Mouse (Mus musculus): ENCODE results near the gene Dmrtc1c1. TPM values are rescaled to one million over a fixed set of nuclear protein-coding genes. Genes with fewer than 3 reads are reported as not detected.
"Not testable (repeated sequence)": the region's sequence is repeated elsewhere in the genome, so short reads cannot be mapped to it uniquely, and the experiment has no call there.

The Dmrtc1c1 gene
- not detected in 2 replicates for polyA plus RNA-seq (2015; fragmentation: Nextera tagmentation; extraction: Ambion mirVana)

GRCm38 (mm10) chrX:102802663-102803062 lies at the start of gene Dmrtc1c1:
Dmrtc1c1 (plus strand) TSS chrX:102802963.
- H3K36me3 ChIP-seq (replicated peaks); H3K4me2 ChIP-seq; H3K9ac ChIP-seq; H3K27ac ChIP-seq (replicated peaks); H3K9me3 ChIP-seq (replicated peaks); ATAC-seq (ENCODE audit: insufficient read depth); H3K4me1 ChIP-seq (replicated peaks); H3K4me3 ChIP-seq (replicated peaks); H3K27me3 ChIP-seq: not testable (repeated sequence)
- WGBS (ENCODE audit: insufficient replicate concordance): no CpG with 5 or more reads among the region's 14 CpGs

GRCm38 (mm10) chrX:102765878-102766277 lies 36.9 kb upstream of the Dmrtc1c1 start:
- Histone ChIP-seq H3K4me3 (replicated peaks) (no peak overlapping the region), H3K36me3 (replicated peaks) (no peaks in the 10 kb centered on the region), H3K27ac (replicated peaks) (no peak overlapping the region), H3K9me3 (replicated peaks) (no peaks in the 10 kb centered on the region), H3K4me2 (no peak overlapping the region), H3K9ac (no peak overlapping the region), H3K4me1 (replicated peaks) (no peaks in the 10 kb centered on the region), H3K27me3 (no peaks in the 10 kb centered on the region)
- ATAC-seq (ENCODE audit: insufficient read depth): no peak
- 35% methylated on average over 4 of the region's 4 CpGs for WGBS (ENCODE audit: insufficient replicate concordance)

DNA sequence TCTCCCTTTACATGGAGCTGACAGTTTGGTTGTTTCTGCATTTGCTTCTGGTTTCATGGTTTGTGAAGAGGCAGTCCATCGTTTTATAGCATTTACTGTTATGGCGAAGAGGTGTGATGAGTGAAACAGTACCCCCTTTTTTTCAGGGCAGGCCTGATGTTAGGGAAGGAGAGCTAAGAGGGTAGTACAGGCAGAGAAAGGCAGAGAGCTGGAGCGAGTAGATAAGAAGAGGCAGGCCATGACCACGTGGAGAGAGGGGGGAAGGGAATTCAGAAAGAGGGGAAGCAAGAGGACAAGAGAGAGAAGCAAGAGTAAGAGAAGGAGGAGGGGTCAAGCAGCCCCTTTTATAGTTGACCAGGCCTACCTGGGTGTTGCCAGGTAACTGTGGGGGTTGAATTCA lies 9.5 kb downstream of the Dmrtc1c1 start:
- no peaks in the 10 kb centered on the region for H3K9me3 ChIP-seq (replicated peaks)
- no peaks in the 10 kb centered on the region for H3K36me3 ChIP-seq (replicated peaks)
- no peak overlapping the region for H3K27ac ChIP-seq (replicated peaks)
- no peaks in the 10 kb centered on the region for H3K27me3 ChIP-seq
- H3K4me2 ChIP-seq: no peak overlapping the region
- WGBS (ENCODE audit: insufficient replicate concordance): 33% methylated on average over 4 of the region's 4 CpGs
- ATAC-seq (ENCODE audit: insufficient read depth): no peak
- no peak overlapping the region for H3K4me3 ChIP-seq (replicated peaks)
- H3K9ac ChIP-seq: no peak overlapping the region
- no peaks in the 10 kb centered on the region for H3K4me1 ChIP-seq (replicated peaks)

DNA sequence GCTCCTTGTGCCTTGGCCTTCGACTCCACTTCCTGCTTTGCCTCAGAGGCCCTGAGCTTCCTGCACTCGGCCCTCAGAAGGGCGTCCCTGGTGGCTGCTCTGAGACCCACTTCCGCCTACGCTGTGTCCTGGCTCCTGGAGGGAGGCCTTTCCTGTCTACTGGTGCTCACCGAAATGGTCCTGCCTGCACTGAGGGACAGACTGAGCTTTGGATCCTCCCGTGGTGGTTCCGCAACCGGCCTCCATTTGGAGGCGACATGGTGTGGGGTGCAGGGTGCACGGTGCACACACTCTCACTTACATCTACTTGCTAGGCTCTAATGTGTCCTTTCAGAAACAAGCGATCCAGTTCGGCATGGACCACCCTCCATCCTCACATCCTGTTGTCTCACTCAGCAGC lies 51.8 kb downstream of the Dmrtc1c1 start, which contains the start of gene Dmrtc1c2:
TSS of gene Dmrtc1c2 (minus strand) at position 101 of the 400 bp plus-strand sequence.
- H3K4me1 ChIP-seq (replicated peaks); ATAC-seq (ENCODE audit: insufficient read depth); H3K9ac ChIP-seq; H3K4me3 ChIP-seq (replicated peaks); H3K9me3 ChIP-seq (replicated peaks); H3K27me3 ChIP-seq; H3K4me2 ChIP-seq; H3K27ac ChIP-seq (replicated peaks); H3K36me3 ChIP-seq (replicated peaks): not testable (repeated sequence)
- 87% methylated on average over 3 of the region's 13 CpGs for WGBS (ENCODE audit: insufficient replicate concordance)

Other genes starting within 250 kb of the Dmrtc1c1 start
- gene Phka1, start 158.7 kb upstream of the Dmrtc1c1 start, polyA plus RNA-seq (2015; fragmentation: Nextera tagmentation; extraction: Ambion mirVana): 1.0 and 1.2 TPM in 2 replicates
- gene Gm3880, start 116.0 kb upstream of the Dmrtc1c1 start, polyA plus RNA-seq (2015; fragmentation: Nextera tagmentation; extraction: Ambion mirVana): not detected in 2 replicates
- gene Gm9112, start 95.3 kb upstream of the Dmrtc1c1 start, polyA plus RNA-seq (2015; fragmentation: Nextera tagmentation; extraction: Ambion mirVana): not detected in 2 replicates
- gene Dmrtc1b, start 95.1 kb upstream of the Dmrtc1c1 start, polyA plus RNA-seq (2015; fragmentation: Nextera tagmentation; extraction: Ambion mirVana): not detected in 2 replicates
- not detected in 2 replicates for gene Dmrtc1c2, start 51.7 kb downstream of the Dmrtc1c1 start, polyA plus RNA-seq (2015; fragmentation: Nextera tagmentation; extraction: Ambion mirVana)
- gene 1700031F05Rik, start 65.0 kb downstream of the Dmrtc1c1 start, polyA plus RNA-seq (2015; fragmentation: Nextera tagmentation; extraction: Ambion mirVana): not detected in 2 replicates
- not detected in 2 replicates for gene Dmrtc1a, start 105.7 kb downstream of the Dmrtc1c1 start, polyA plus RNA-seq (2015; fragmentation: Nextera tagmentation; extraction: Ambion mirVana)
- gene 1700011M02Rik, start 105.9 kb downstream of the Dmrtc1c1 start, polyA plus RNA-seq (2015; fragmentation: Nextera tagmentation; extraction: Ambion mirVana): not detected in 2 replicates
- not detected in 2 replicates for gene 1700018G05Rik, start 125.4 kb downstream of the Dmrtc1c1 start, polyA plus RNA-seq (2015; fragmentation: Nextera tagmentation; extraction: Ambion mirVana)